Mouse (Mus musculus) intestine, embryonic 14.5 days (tissue): ENCODE measurements around the gene Rad23a. TPM values are rescaled to one million over a fixed set of nuclear protein-coding genes. Genes with fewer than 3 reads are reported as not detected.

ENCODE experiments used
- ATAC-seq: fragments of 200-750 bp; cut with Nextera tagmentation; replicated peaks from 2 replicates; pipeline ENCODE4 v1.8.0; 2017; ENCODE audit warnings: low read depth, moderate number of reproducible peaks, moderate TSS enrichment, moderate library complexity; ENCODE audit not compliant: low FRiP score, low TSS enrichment
- DNase-seq: peaks from one replicate; pipeline ENCODE4 v3.0.0-alpha.2; 2018; ENCODE audit warnings: low spot score
- H3K27ac ChIP-seq: fragments of 300-500 bp; sonication (generic); 2 replicates; pipeline ENCODE4 v1.5.1; 2014; ENCODE audit warnings: low read depth, mild to moderate bottlenecking, control low read depth
- H3K27me3 ChIP-seq: fragments of 300-500 bp; sonication (generic); replicated peaks from 2 replicates; pipeline ENCODE4 v1.6.1; 2014; ENCODE audit warnings: low read length, control low read depth; ENCODE audit not compliant: control insufficient read depth, insufficient read depth
- H3K36me3 ChIP-seq: fragments of 300-500 bp; sonication (generic); 2 replicates; pipeline ENCODE4 v1.6.1; 2014; ENCODE audit warnings: low read length, control low read depth; ENCODE audit not compliant: control insufficient read depth, insufficient read depth
- H3K4me1 ChIP-seq: fragments of 300-500 bp; sonication (generic); replicated peaks from 2 replicates; pipeline ENCODE4 v1.6.1; 2014; ENCODE audit warnings: low read length, control low read depth, mixed read lengths; ENCODE audit not compliant: control insufficient read depth, insufficient read depth
- H3K4me2 ChIP-seq: fragments of 300-500 bp; sonication (generic); 2 replicates; pipeline ENCODE4 v1.6.1; 2014; ENCODE audit warnings: low read length
- H3K4me3 ChIP-seq: fragments of 300-500 bp; sonication (generic); 2 replicates; pipeline ENCODE4 v1.5.1; 2014; ENCODE audit warnings: low read depth, low read length, control low read depth, mixed read lengths
- H3K9ac ChIP-seq: fragments of 300-500 bp; sonication (generic); 2 replicates; pipeline ENCODE4 v1.6.1; 2014; ENCODE audit warnings: mild to moderate bottlenecking, low read length
- H3K9me3 ChIP-seq: fragments of 300-500 bp; sonication (generic); 2 replicates; pipeline ENCODE4 v1.6.1; 2016; ENCODE audit warnings: low read length, control low read depth; ENCODE audit not compliant: control insufficient read depth
- WGBS: fragments of 180-500 bp; shearing (Covaris S2); extraction: QIAGEN DNeasy Blood & Tissue Kit; methylation state at CpG from one replicate; pipeline ENCODE4 v1.1.7; 2014; 5-methylcytosine and 5-hydroxymethylcytosine counted together
- microRNA-seq: library from miRNA; unstranded; fragments of <30 nt; microRNA quantifications from one replicate; pipeline ENCODE4, GENCODE M21; 2016
- polyA plus RNA-seq: library from polyadenylated mRNA; unstranded; fragments of >200 nt; fragmentation: Nextera tagmentation; extraction: Ambion mirVana; gene quantifications from 2 replicates; pipeline ENCODE4 v1.2.1, GENCODE M21; 2014

Rad23a gene
- polyA plus RNA-seq, 1 experiment from 2014 or later, result 129 TPM

- no peak overlapping the region for H3K27ac ChIP-seq
- ATAC-seq, result no peak
- WGBS, result 3% methylated on average over 48 of the region's 48 CpGs
- H3K4me3 ChIP-seq, result 0 out of 2 replicates have a peak overlapping the region, but pooled peaks have one; percentile 8
- no peak for DNase-seq
- H3K9me3 ChIP-seq, result no peaks in the 10 kb centered on the region
- H3K27me3 ChIP-seq, result peaks cover 100% of the 10 kb centered on the region
- H3K36me3 ChIP-seq, result no peaks in the 10 kb centered on the region
- H3K4me1 ChIP-seq, result peaks cover 9% of the 10 kb centered on the region
- no peak overlapping the region for H3K4me2 ChIP-seq
- H3K9ac ChIP-seq, result no peak overlapping the region
Measured at GRCm38 (mm10) chr8:84784681-84785505, 55.6 kb downstream of the Rad23a start.

Small RNAs within 50 kb of the gene (microRNA-seq; reads per million reads assigned to microRNA genes)
- 2.5 reads per million, percentile 26 among the genes with 10 or more reads in this experiment for gene Mir7069

Other genes with a start within 250 kb of the Rad23a start
- 73.2 and 75.5 TPM in 2 replicates for gene Ier2, start 177.8 kb downstream of the Rad23a start, polyA plus RNA-seq
- gene Trmt1, start 154.4 kb downstream of the Rad23a start, polyA plus RNA-seq, result 85.9 and 87.0 TPM in 2 replicates
- gene Nacc1, start 152.8 kb downstream of the Rad23a start, polyA plus RNA-seq, result 23.7 and 25.0 TPM in 2 replicates
- 4.3 and 5.2 TPM in 2 replicates for gene Lyl1, start 139.2 kb downstream of the Rad23a start, polyA plus RNA-seq
- 3.3 and 4.1 TPM in 2 replicates for gene G430095P16Rik, start 117.7 kb downstream of the Rad23a start, polyA plus RNA-seq
- 12.8 and 14.4 TPM in 2 replicates for gene Nfix, start 40.3 kb downstream of the Rad23a start, polyA plus RNA-seq
- gene Dand5, start 17.8 kb downstream of the Rad23a start, polyA plus RNA-seq, result 5.2 and 5.4 TPM in 2 replicates
- gene Gadd45gip1, start 9.1 kb downstream of the Rad23a start, polyA plus RNA-seq, result 57.8 and 60.8 TPM in 2 replicates
- gene Calr, start 6.3 kb upstream of the Rad23a start, polyA plus RNA-seq, result 721 and 823 TPM in 2 replicates
- gene Farsa, start 16.3 kb upstream of the Rad23a start, polyA plus RNA-seq, result 89.0 TPM in 2 replicates
- 67.9 and 68.9 TPM in 2 replicates for gene Syce2, start 31.4 kb upstream of the Rad23a start, polyA plus RNA-seq
- gene Gcdh, start 53.3 kb upstream of the Rad23a start, polyA plus RNA-seq, result 35.7 and 37.8 TPM in 2 replicates
- 0.77 and 1.8 TPM in 2 replicates for gene Klf1, start 61.3 kb upstream of the Rad23a start, polyA plus RNA-seq
- gene Dnase2a, start 67.9 kb upstream of the Rad23a start, polyA plus RNA-seq, result 8.3 and 8.6 TPM in 2 replicates
- 2.3 and 2.6 TPM in 2 replicates for gene Mast1, start 96.7 kb upstream of the Rad23a start, polyA plus RNA-seq
- 0.09 TPM in 1 of 2 replicates, not detected in the other for gene Rtbdn, start 106.3 kb upstream of the Rad23a start, polyA plus RNA-seq
- gene Gm49661, start 128.8 kb upstream of the Rad23a start, polyA plus RNA-seq, result not detected in 2 replicates
- gene Prdx2, start 128.9 kb upstream of the Rad23a start, polyA plus RNA-seq, result 771 and 821 TPM in 2 replicates
- gene Rnaseh2a, start 129.1 kb upstream of the Rad23a start, polyA plus RNA-seq, result 132 and 141 TPM in 2 replicates
- gene Junb, start 138.1 kb upstream of the Rad23a start, polyA plus RNA-seq, result 14.4 and 17.2 TPM in 2 replicates
- gene Hook2, start 149.9 kb upstream of the Rad23a start, polyA plus RNA-seq, result 36.0 and 40.7 TPM in 2 replicates
- gene Best2, start 173.9 kb upstream of the Rad23a start, polyA plus RNA-seq, result not detected in 2 replicates
- gene Asna1, start 184.6 kb upstream of the Rad23a start, polyA plus RNA-seq, result 95.9 and 105 TPM in 2 replicates
- gene Trir, start 186.2 kb upstream of the Rad23a start, polyA plus RNA-seq, result 115 and 143 TPM in 2 replicates
- gene Tnpo2, start 196.2 kb upstream of the Rad23a start, polyA plus RNA-seq, result 15.5 and 15.7 TPM in 2 replicates
- 26.2 and 26.9 TPM in 2 replicates for gene Fbxw9, start 219.4 kb upstream of the Rad23a start, polyA plus RNA-seq
- gene Gm5741, start 227.3 kb upstream of the Rad23a start, polyA plus RNA-seq, result 0.71 TPM in 1 of 2 replicates, not detected in the other
- 63.8 and 67.5 TPM in 2 replicates for gene Dhps, start 231.1 kb upstream of the Rad23a start, polyA plus RNA-seq
- 142 and 156 TPM in 2 replicates for gene Wdr83os, start 240.1 kb upstream of the Rad23a start, polyA plus RNA-seq
- gene Wdr83, start 240.6 kb upstream of the Rad23a start, polyA plus RNA-seq, result 43.2 and 44.2 TPM in 2 replicates
- 41.7 and 46.7 TPM in 2 replicates for gene Man2b1, start 242.6 kb upstream of the Rad23a start, polyA plus RNA-seq